Mouse (Mus musculus) neural tube, embryonic 12.5 days (tissue): Measurements from ENCODE around the gene Orc5. TPM values are rescaled to one million over a fixed set of nuclear protein-coding genes. Genes with fewer than 3 reads are reported as not detected.
A peak's percentile ranks its signal among the peaks of the same experiment; 100 is the strongest.

Source experiments
- ATAC-seq: fragments of 200-750 bp; cut with Nextera tagmentation; 2 replicates; pipeline ENCODE4 v1.8.0; 2017; ENCODE audit warnings: low read depth, mild to moderate bottlenecking, moderate TSS enrichment, moderate library complexity; ENCODE audit not compliant: low FRiP score
- H3K27ac ChIP-seq: fragments of 300-500 bp; sonication (generic); 2 replicates; pipeline ENCODE4 v1.5.1; 2016
- H3K27me3 ChIP-seq: fragments of 300-500 bp; sonication (generic); replicated peaks from 2 replicates; pipeline ENCODE4 v1.6.1; 2016; ENCODE audit warnings: mild to moderate bottlenecking
- H3K36me3 ChIP-seq: fragments of 300-500 bp; sonication (generic); 2 replicates; pipeline ENCODE4 v1.6.1; 2016; ENCODE audit warnings: mild to moderate bottlenecking
- H3K4me1 ChIP-seq: fragments of 300-500 bp; sonication (generic); 2 replicates; pipeline ENCODE4 v1.6.1; 2016
- H3K4me2 ChIP-seq: fragments of 300-500 bp; sonication (generic); replicated peaks from 2 replicates; pipeline ENCODE4 v1.6.1; 2016; ENCODE audit warnings: mild to moderate bottlenecking
- H3K4me3 ChIP-seq: fragments of 300-500 bp; sonication (generic); 2 replicates; pipeline ENCODE4 v1.5.1; 2016
- H3K9ac ChIP-seq: fragments of 300-500 bp; sonication (generic); 2 replicates; pipeline ENCODE4 v1.6.1; 2016; ENCODE audit warnings: mild to moderate bottlenecking
- H3K9me3 ChIP-seq: fragments of 300-500 bp; sonication (generic); 2 replicates; pipeline ENCODE4 v1.6.1; 2016; ENCODE audit warnings: mild to moderate bottlenecking
- WGBS: fragments of 180-500 bp; shearing (Covaris S2); methylation state at CpG from one replicate; pipeline ENCODE4 v1.1.7; 2016; 5-methylcytosine and 5-hydroxymethylcytosine counted together
- polyA plus RNA-seq: library from polyadenylated mRNA; unstranded; fragments of >200 nt; fragmentation: Nextera tagmentation; extraction: Ambion mirVana; gene quantifications from 2 replicates; pipeline ENCODE4 v1.2.1, GENCODE M21; 2016

Gene Orc5
- polyA plus RNA-seq, 1 experiment from 2014 or later, result 38.8 TPM

DNA sequence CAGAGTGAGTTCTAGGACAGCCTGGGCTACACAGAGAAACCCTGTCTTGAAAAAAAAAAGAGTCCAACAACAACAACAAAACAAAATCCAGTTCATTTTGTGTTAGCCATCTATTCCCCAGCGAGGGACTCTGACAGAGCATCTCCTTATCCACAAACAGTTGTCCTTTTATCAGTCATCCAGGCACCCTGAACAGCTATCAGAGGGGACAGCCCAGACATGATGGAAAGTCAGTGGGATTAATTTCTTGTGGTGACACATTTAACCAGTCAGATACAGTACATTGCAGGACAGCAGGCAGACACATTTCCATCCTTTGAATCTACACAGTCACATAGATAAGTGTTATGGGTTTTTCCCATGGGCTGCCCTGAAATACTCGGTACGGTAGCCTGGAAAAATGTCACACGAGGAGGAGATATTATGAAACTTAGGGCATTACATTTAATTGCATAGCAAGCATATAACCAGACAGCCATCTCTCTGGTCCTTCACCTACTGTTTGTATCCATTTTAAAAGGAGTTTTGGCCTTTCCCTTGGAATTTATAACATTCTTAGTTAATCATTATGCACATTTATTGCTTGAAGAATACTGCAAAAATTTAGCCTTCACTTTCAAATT lies 7.4 kb upstream of the Orc5 start:
- no peak overlapping the region for H3K27ac ChIP-seq
- H3K4me1 ChIP-seq, result no peaks in the 10 kb centered on the region
- H3K27me3 ChIP-seq, result no peaks in the 10 kb centered on the region
- no peaks in the 10 kb centered on the region for H3K36me3 ChIP-seq
- 92% methylated on average over 4 of the region's 4 CpGs for WGBS
- H3K9me3 ChIP-seq, result no peaks in the 10 kb centered on the region
- no peak overlapping the region for H3K9ac ChIP-seq
- H3K4me2 ChIP-seq, result no peak overlapping the region
- ATAC-seq, result no peak
- no peak overlapping the region for H3K4me3 ChIP-seq

DNA sequence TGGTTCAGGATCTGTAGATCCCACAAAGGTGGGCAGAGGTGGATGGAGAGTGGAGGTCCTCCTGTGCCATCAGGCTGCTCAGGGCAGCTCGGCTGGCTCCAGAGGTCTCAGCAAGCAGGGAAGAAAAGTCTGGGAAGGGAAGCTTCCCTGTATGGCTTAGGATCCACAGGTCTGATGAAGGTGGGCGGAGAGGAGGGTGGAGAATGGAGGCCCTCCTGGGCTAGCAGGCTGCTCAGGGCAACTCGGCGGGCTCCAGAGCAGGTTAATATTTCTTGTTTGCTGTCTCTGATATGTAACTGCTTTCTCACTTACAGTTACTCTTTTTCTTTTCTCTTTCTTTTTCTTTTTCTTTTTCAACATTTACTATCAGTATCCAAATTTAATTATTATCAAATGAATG lies 6.5 kb upstream of the Orc5 start:
- no peaks in the 10 kb centered on the region for H3K4me1 ChIP-seq
- H3K4me3 ChIP-seq, result no peak overlapping the region
- H3K36me3 ChIP-seq, result no peaks in the 10 kb centered on the region
- no peak overlapping the region for H3K9ac ChIP-seq
- no peak overlapping the region for H3K27ac ChIP-seq
- ATAC-seq, result no peak
- no peaks in the 10 kb centered on the region for H3K9me3 ChIP-seq
- WGBS, result 84% methylated on average over 4 of the region's 4 CpGs
- no peak overlapping the region for H3K4me2 ChIP-seq
- H3K27me3 ChIP-seq, result no peaks in the 10 kb centered on the region

DNA sequence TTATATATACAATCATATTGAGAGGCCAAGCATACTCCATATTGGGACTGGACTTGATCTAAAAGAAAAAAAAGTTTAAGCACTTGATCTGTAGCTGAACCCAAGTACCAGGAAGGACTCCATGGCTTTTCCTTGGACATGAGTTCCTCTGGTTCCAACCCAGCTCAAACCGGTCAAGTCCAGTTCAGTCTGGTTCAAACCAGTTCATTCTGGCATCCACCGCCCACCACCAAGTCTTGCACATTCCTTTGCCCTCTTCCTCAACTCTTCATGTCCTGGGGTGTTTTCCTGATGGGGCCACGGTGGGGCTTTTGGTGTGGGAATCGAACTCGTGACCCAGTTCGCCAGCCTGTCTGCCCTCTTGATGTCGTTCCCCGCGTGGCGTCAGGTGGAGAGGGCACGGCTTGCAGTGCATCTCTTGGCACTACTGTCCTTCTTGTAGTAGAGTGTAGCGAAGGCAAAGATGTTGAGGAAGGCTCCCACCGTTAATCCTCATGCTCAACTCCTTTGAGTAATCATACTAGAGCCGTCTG lies 2.1 kb upstream of the Orc5 start:
- H3K4me3 ChIP-seq, result no peak overlapping the region
- H3K4me2 ChIP-seq, result no peak overlapping the region
- H3K9ac ChIP-seq, result no peak overlapping the region
- H3K36me3 ChIP-seq, result no peaks in the 10 kb centered on the region
- no peak for ATAC-seq
- peaks cover 11% of the 10 kb centered on the region for H3K4me1 ChIP-seq
- 95% methylated on average over 14 of the region's 14 CpGs for WGBS
- H3K27me3 ChIP-seq, result no peaks in the 10 kb centered on the region
- H3K9me3 ChIP-seq, result no peaks in the 10 kb centered on the region
- no peak overlapping the region for H3K27ac ChIP-seq

DNA sequence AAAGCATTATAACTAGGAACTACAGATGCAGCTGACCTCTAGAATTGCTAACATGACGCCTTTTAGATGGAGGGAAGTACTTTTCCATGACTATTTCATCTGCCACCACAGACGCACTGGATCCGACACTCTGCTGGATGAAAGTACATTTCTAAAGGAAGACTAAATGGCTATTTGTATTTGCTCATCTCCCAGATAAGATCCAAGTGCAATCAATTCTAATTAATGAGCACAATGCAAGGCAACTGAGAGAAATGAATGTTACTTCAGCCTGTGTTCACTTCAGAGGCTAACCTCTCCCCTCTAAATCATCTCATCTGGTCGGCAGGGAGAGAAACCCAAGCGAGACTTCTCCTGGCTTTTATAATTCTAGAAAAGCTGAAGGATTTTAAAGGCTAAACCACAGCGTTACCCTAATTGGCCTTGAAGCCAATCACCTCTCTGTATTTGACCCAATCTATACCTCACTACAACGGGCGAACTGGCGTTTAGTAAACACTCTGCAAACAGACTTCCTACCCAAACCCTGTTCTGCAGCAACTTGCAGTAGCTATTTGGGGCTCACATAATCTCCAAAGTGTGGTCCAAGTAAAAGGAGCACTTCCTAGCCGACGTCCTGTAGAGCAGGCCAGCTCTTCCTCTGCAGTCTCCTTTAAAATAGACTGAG lies 730 bp downstream of the Orc5 start:
- H3K27me3 ChIP-seq, result no peaks in the 10 kb centered on the region
- no peaks in the 10 kb centered on the region for H3K9me3 ChIP-seq
- H3K9ac ChIP-seq, result peak overlapping the region; percentile 64
- peak overlapping the region; percentile 85 for H3K4me2 ChIP-seq
- 15% methylated on average over 11 of the region's 11 CpGs for WGBS
- ATAC-seq, result no peak
- 0 out of 2 replicates have a peak overlapping the region, but pooled peaks have one; percentile 43 for H3K27ac ChIP-seq
- peak overlapping the region; percentile 66 for H3K4me3 ChIP-seq
- peaks cover 20% of the 10 kb centered on the region for H3K36me3 ChIP-seq
- H3K4me1 ChIP-seq, result peaks cover 11% of the 10 kb centered on the region

DNA sequence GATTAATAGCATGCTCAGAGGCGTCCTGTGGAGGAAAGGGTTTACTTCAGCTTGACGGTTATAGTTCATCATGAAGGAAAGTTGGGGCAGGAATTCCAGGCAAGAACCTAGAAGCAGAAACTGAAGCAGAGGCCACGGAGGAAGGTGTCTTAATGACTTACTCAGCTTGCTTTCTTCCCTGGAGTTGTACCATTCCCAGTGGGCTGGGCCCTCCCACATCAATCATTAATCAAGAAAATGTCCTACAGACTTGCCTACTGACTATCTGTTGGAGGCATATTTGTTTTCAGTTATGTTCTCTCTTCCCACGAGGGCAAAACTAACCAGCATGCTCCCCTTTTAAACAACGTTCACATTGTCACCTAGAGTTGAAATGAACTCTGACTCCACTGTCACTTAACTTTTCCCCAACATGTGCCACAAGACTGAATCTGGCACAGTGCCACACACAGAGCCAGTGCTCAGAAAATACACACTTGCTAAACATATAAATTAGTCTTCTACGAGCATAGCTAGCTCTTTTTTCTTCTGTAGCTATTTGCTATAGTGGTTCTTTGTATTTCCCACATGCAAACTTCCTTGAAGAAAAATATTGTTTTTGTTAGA lies 1.6 kb downstream of the Orc5 start:
- ATAC-seq, result no peak
- Histone ChIP-seq H3K27ac (no peak overlapping the region), H3K4me1 (peaks cover 11% of the 10 kb centered on the region), H3K9ac (no peak overlapping the region), H3K9me3 (no peaks in the 10 kb centered on the region), H3K36me3 (peaks cover 24% of the 10 kb centered on the region), H3K27me3 (no peaks in the 10 kb centered on the region), H3K4me3 (no peak overlapping the region), H3K4me2 (peak overlapping the region; percentile 85)
- WGBS, result 78% methylated on average over 6 of the region's 6 CpGs

DNA sequence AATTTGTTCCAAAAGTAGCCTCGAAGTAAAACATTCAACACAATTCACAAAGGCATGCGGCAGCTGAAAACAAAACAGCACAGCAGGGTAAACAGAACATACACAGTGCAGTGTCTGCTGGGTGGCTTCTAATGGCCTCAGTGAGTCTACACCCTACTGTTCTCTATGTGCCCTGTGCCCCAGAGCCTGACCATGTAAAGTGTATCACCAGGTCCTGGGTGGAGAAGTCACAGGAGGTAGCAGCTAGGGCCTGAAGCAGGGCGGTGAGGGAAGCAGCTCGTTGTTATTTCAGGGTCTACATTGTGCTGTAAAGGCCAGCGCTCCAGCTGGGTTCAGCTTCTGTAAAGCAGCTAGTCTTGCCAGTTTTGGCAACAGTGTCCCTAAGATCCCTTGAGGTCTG lies 3.7 kb downstream of the Orc5 start:
- Histone ChIP-seq H3K36me3 (peaks cover 31% of the 10 kb centered on the region), H3K4me2 (no peak overlapping the region), H3K9me3 (no peaks in the 10 kb centered on the region), H3K4me1 (peaks cover 11% of the 10 kb centered on the region), H3K4me3 (no peak overlapping the region), H3K27ac (no peak overlapping the region), H3K27me3 (no peaks in the 10 kb centered on the region), H3K9ac (no peak overlapping the region)
- ATAC-seq, result no peak
- 94% methylated on average over 5 of the region's 5 CpGs for WGBS

DNA sequence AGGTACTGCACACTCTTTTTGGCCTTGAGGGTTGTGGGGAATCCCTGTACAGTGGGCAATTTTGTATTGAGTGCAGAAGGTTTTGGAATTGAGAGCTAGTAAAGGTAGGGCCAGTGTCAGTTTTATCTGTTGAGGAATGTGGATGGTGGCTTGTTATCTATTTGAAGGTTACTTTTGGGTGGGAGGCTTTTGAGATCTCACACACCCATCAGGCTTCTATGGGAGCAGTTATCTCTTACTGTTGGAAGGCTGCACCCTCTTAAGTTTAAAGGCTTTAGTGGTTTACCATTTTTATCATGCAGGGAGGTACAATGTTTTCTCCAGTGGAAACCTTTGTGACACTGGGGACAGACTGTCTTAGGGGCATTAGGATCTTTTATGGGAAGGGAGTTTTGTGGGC lies 4.9 kb downstream of the Orc5 start:
- peaks cover 11% of the 10 kb centered on the region for H3K4me1 ChIP-seq
- no peak overlapping the region for H3K4me2 ChIP-seq
- no peak for ATAC-seq
- H3K9me3 ChIP-seq, result no peaks in the 10 kb centered on the region
- H3K9ac ChIP-seq, result no peak overlapping the region
- no peaks in the 10 kb centered on the region for H3K27me3 ChIP-seq
- H3K4me3 ChIP-seq, result no peak overlapping the region
- peaks cover 36% of the 10 kb centered on the region for H3K36me3 ChIP-seq
- no peak overlapping the region for H3K27ac ChIP-seq

DNA sequence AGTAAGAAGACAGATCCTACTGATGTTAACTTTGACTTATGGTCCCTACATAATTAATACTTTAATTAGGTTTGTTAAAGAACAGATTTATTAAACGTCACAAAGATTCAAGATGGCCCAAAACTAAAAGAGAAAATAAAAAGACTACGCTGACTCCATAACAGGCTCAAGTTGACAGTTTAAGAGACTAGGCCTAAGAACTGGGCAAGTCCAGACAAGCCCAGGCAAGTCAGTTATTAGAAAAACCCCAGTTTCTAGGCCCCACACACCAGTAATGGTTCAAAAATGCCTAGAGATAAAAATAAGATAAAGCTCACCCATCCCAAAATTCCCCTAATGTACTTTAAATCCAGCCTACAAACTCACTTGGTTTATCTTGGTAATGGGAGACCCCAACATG lies 7.6 kb downstream of the Orc5 start:
- Histone ChIP-seq H3K4me1 (no peaks in the 10 kb centered on the region), H3K36me3 (peaks cover 40% of the 10 kb centered on the region), H3K27ac (no peak overlapping the region), H3K9me3 (no peaks in the 10 kb centered on the region), H3K9ac (no peak overlapping the region), H3K4me2 (no peak overlapping the region), H3K4me3 (no peak overlapping the region), H3K27me3 (no peaks in the 10 kb centered on the region)
- 93% methylated on average over 2 of the region's 2 CpGs for WGBS
- ATAC-seq, result no peak

DNA sequence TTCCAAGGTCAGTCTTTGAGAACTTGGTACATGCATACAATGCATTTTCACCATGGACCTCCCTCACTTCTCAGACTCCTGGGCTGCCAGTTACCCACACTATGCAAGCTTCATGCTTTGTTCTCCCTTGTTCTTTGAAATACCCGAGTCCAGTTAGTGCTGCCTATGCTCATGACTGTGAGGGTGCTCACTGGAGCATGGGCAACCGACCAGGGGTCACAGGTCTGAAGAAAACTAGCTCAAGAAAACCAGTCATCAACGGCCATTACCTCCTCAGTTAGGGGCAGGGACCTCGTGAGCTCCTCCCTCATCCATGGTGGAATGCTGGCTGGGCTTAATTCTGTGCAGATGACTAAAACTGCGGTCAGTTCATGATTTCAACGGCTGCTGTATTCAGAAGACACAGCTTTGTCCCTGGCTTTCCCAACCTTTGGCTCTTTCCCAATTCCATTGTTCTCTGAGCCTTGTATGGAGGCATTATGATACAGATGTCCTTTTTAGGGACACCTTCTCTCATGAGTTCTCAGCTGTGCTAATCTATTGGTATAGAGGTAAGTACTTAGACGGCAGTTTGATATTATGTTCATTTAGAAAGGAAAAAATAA lies 11.1 kb downstream of the Orc5 start:
- ATAC-seq, result no peak
- H3K27ac ChIP-seq, result no peak overlapping the region
- peaks cover 31% of the 10 kb centered on the region for H3K36me3 ChIP-seq
- WGBS, result 90% methylated on average over 7 of the region's 7 CpGs
- no peak overlapping the region for H3K4me2 ChIP-seq
- no peaks in the 10 kb centered on the region for H3K4me1 ChIP-seq
- H3K4me3 ChIP-seq, result no peak overlapping the region
- H3K27me3 ChIP-seq, result no peaks in the 10 kb centered on the region
- no peaks in the 10 kb centered on the region for H3K9me3 ChIP-seq
- H3K9ac ChIP-seq, result no peak overlapping the region

DNA sequence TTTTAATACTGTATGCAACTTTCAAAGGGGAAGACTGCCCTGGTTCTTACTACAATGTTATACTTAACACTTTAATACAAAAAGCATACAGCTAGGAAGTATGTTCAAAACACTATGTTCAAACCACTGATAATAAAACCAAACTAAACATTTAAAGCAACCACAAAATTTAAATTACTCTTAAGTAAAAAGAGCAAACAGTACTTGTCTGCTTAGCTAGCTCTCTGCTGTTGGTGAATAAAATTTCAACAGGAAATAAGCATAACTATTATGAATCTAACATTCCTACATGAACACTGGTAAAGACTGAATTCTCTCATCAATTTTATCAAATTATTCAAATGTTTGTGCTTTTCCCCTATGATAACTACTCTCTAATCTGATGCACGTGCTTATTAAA lies 13.5 kb downstream of the Orc5 start:
- H3K4me2 ChIP-seq, result no peak overlapping the region
- H3K4me3 ChIP-seq, result no peak overlapping the region
- no peaks in the 10 kb centered on the region for H3K27me3 ChIP-seq
- ATAC-seq, result no peak
- WGBS, result 94% methylated on average over 1 of the region's 1 CpGs
- no peaks in the 10 kb centered on the region for H3K4me1 ChIP-seq
- no peak overlapping the region for H3K9ac ChIP-seq
- H3K36me3 ChIP-seq, result peaks cover 25% of the 10 kb centered on the region; the same call in 1 of the 2 replicates
- no peaks in the 10 kb centered on the region for H3K9me3 ChIP-seq
- no peak overlapping the region for H3K27ac ChIP-seq

DNA sequence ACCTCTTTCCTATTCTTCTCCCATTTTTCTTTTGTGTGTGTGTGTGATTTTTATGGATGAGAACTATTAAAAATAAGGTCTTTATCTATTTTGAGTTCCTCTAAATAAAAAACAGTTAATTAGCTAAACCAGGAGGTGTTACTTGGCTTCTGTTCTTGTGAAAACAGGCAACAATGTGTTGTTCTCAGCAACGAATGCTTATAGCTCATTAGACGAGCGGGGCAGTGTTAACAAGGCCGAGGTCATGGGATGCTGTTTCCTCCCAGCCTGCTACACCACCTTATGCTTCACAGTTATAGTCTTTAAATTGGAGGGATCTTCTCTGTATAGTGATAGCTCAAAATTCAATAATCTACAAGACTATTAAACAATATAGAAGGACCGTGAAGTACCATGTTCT lies 17.7 kb downstream of the Orc5 start:
- ATAC-seq, result no peak

DNA sequence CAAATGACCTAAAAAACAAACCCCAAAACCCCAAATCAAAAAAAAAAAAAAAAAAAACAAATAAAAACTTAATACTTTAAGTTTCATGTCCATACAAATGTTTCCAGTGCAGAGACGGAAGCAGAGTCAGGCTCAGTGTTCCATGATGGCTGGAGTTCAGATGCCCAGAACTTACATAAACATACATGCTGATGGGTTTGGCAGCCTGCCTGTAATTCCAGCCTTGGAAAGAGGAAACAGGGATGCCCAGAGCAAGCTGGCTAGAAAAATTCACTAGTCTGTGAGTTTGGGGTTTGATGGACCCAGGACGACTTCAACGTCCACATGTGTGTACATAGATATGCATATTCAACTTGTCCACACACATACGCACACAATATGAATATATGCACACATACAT lies 27.6 kb downstream of the Orc5 start:
- no peak for ATAC-seq
- Histone ChIP-seq H3K4me3 (no peak overlapping the region), H3K27me3 (no peaks in the 10 kb centered on the region), H3K9me3 (no peaks in the 10 kb centered on the region), H3K36me3 (peaks cover 18% of the 10 kb centered on the region), H3K9ac (no peak overlapping the region), H3K27ac (no peak overlapping the region), H3K4me2 (no peak overlapping the region), H3K4me1 (no peaks in the 10 kb centered on the region)
- 95% methylated on average over 4 of the region's 4 CpGs for WGBS

More for the DNA sequence above, 17.7 kb downstream of the Orc5 start:
- Histone ChIP-seq H3K4me3 (no peak overlapping the region), H3K4me1 (no peaks in the 10 kb centered on the region), H3K27ac (no peak overlapping the region), H3K9ac (no peak overlapping the region), H3K9me3 (no peaks in the 10 kb centered on the region), H3K27me3 (no peaks in the 10 kb centered on the region), H3K36me3 (peaks cover 34% of the 10 kb centered on the region), H3K4me2 (no peak overlapping the region)
- WGBS, result 91% methylated on average over 5 of the region's 5 CpGs
